Mouse (Mus musculus): ENCODE measurements around the gene Ipo4. TPM values are rescaled to one million over a fixed set of nuclear protein-coding genes. Genes with fewer than 3 reads are reported as not detected.

Gene Ipo4
- 28.0 and 29.8 TPM in 2 replicates for polyA plus RNA-seq (2015; fragmentation: Nextera tagmentation; extraction: Ambion mirVana)

- Histone ChIP-seq H3K27ac (ENCODE audit: low read depth, low read length) (0 out of 2 replicates have a peak within 1 kb of the TSS, but pooled peaks have one; percentile 15), H3K4me1 (replicated peaks; ENCODE audit: control insufficient read depth, insufficient read depth, low read length) (peaks cover 5% of the 10 kb centered on the region; the same call in 1 of the 2 replicates), H3K9ac (ENCODE audit: low read depth, low read length) (peak within 1 kb of the TSS; percentile 68), H3K9me3 (ENCODE audit: control insufficient read depth) (no peaks in the 10 kb centered on the region), H3K36me3 (ENCODE audit: control insufficient read depth, insufficient read depth) (peaks cover 66% of the 10 kb centered on the region), H3K27me3 (replicated peaks; ENCODE audit: control insufficient read depth, insufficient read depth, low read length) (no peaks in the 10 kb centered on the region), H3K4me2 (replicated peaks; ENCODE audit: low read depth) (peak within 1 kb of the TSS; percentile 98), H3K4me3 (ENCODE audit: low read depth, low read length) (peak within 1 kb of the TSS; percentile 58)
- ATAC-seq: peak; percentile 71
- 1% methylated on average over 33 of the region's 33 CpGs for WGBS
- no peak for TF ChIP-seq CTCF (IDR thresholded peaks at IDR 0.05; ENCODE audit: low read depth)
Observed at GRCm38 (mm10) chr14:55635523-55636007, at the start of gene Ipo4. Ipo4 (minus strand) TSS chr14:55635957.

GRCm38 (mm10) chr14:55682118-55682493, 46.3 kb upstream of the Ipo4 start:
- no peaks in the 10 kb centered on the region for H3K27me3 ChIP-seq (replicated peaks; ENCODE audit: control insufficient read depth, insufficient read depth, low read length)
- no peak overlapping the region for H3K27ac ChIP-seq (ENCODE audit: low read depth, low read length)
- no peak for TF ChIP-seq CTCF (IDR thresholded peaks at IDR 0.05; ENCODE audit: low read depth)
- no peaks in the 10 kb centered on the region for H3K9me3 ChIP-seq (ENCODE audit: control insufficient read depth)
- H3K4me2 ChIP-seq (replicated peaks; ENCODE audit: low read depth): peak overlapping the region; percentile 81
- WGBS: 8% methylated on average over 3 of the region's 3 CpGs
- no peak overlapping the region for H3K9ac ChIP-seq (ENCODE audit: low read depth, low read length)
- no peaks in the 10 kb centered on the region for H3K4me1 ChIP-seq (replicated peaks; ENCODE audit: control insufficient read depth, insufficient read depth, low read length)
- ATAC-seq: peak; percentile 2; the same call in 1 of the 2 replicates
- H3K4me3 ChIP-seq (ENCODE audit: low read depth, low read length): peak overlapping the region; percentile 66
- H3K36me3 ChIP-seq (ENCODE audit: control insufficient read depth, insufficient read depth): peaks cover 25% of the 10 kb centered on the region

- Histone ChIP-seq H3K9me3 (ENCODE audit: control insufficient read depth) (no peaks in the 10 kb centered on the region), H3K9ac (ENCODE audit: low read depth, low read length) (peak within 1 kb of the TSS; percentile 56), H3K4me2 (replicated peaks; ENCODE audit: low read depth) (peak within 1 kb of the TSS; percentile 81), H3K36me3 (ENCODE audit: control insufficient read depth, insufficient read depth) (peaks cover 32% of the 10 kb centered on the region), H3K27ac (ENCODE audit: low read depth, low read length) (peak within 1 kb of the TSS; percentile 87), H3K27me3 (replicated peaks; ENCODE audit: control insufficient read depth, insufficient read depth, low read length) (no peaks in the 10 kb centered on the region), H3K4me3 (ENCODE audit: low read depth, low read length) (peak within 1 kb of the TSS; percentile 66), H3K4me1 (replicated peaks; ENCODE audit: control insufficient read depth, insufficient read depth, low read length) (no peaks in the 10 kb centered on the region)
- peak; percentile 89 for TF ChIP-seq CTCF (IDR thresholded peaks at IDR 0.05; ENCODE audit: low read depth)
- ATAC-seq: peak; percentile 98
- WGBS: under 1% methylated on average over 66 of the region's 66 CpGs
Observed at GRCm38 (mm10) chr14:55681160-55682117, 45.7 kb upstream of the Ipo4 start, which contains the start of gene Tinf2. Tinf2 (minus strand) TSS chr14:55681820.

GRCm38 (mm10) chr14:55677615-55678014, 41.9 kb upstream of the Ipo4 start:
- TF ChIP-seq CTCF (IDR thresholded peaks at IDR 0.05; ENCODE audit: low read depth): no peak
- no peaks in the 10 kb centered on the region for H3K9me3 ChIP-seq (ENCODE audit: control insufficient read depth)
- H3K36me3 ChIP-seq (ENCODE audit: control insufficient read depth, insufficient read depth): peaks cover 48% of the 10 kb centered on the region
- H3K27ac ChIP-seq (ENCODE audit: low read depth, low read length): no peak overlapping the region; the same call in 1 of the 2 replicates
- H3K4me2 ChIP-seq (replicated peaks; ENCODE audit: low read depth): no peak overlapping the region
- H3K4me3 ChIP-seq (ENCODE audit: low read depth, low read length): no peak overlapping the region
- H3K9ac ChIP-seq (ENCODE audit: low read depth, low read length): no peak overlapping the region
- ATAC-seq: no peak
- WGBS: 90% methylated on average over 4 of the region's 4 CpGs
- H3K4me1 ChIP-seq (replicated peaks; ENCODE audit: control insufficient read depth, insufficient read depth, low read length): no peaks in the 10 kb centered on the region
- no peaks in the 10 kb centered on the region for H3K27me3 ChIP-seq (replicated peaks; ENCODE audit: control insufficient read depth, insufficient read depth, low read length)

- Histone ChIP-seq H3K4me3 (ENCODE audit: low read depth, low read length) (peak overlapping the region; percentile 64), H3K4me2 (replicated peaks; ENCODE audit: low read depth) (peak overlapping the region; percentile 84), H3K36me3 (ENCODE audit: control insufficient read depth, insufficient read depth) (peaks cover 27% of the 10 kb centered on the region; the same call in 1 of the 2 replicates), H3K27ac (ENCODE audit: low read depth, low read length) (peak overlapping the region; percentile 17; the same call in 1 of the 2 replicates), H3K27me3 (replicated peaks; ENCODE audit: control insufficient read depth, insufficient read depth, low read length) (no peaks in the 10 kb centered on the region), H3K9me3 (ENCODE audit: control insufficient read depth) (no peaks in the 10 kb centered on the region), H3K4me1 (replicated peaks; ENCODE audit: control insufficient read depth, insufficient read depth, low read length) (no peaks in the 10 kb centered on the region), H3K9ac (ENCODE audit: low read depth, low read length) (no peak overlapping the region)
- TF ChIP-seq CTCF (IDR thresholded peaks at IDR 0.05; ENCODE audit: low read depth): no peak
- 69% methylated on average over 7 of the region's 7 CpGs for WGBS
- ATAC-seq: no peak
Observed at GRCm38 (mm10) chr14:55672741-55673060, 36.9 kb upstream of the Ipo4 start.

Measured in intestine, postnatal 0 days (tissue).